Mouse (Mus musculus) layer of hippocampus, postnatal 10 days (tissue): ENCODE measurements around the gene Adat3. TPM values are rescaled to one million over a fixed set of nuclear protein-coding genes. Genes with fewer than 3 reads are reported as not detected.
"Not testable (repeated sequence)": the region's sequence is repeated elsewhere in the genome, so short reads cannot be mapped to it uniquely, and the experiment has no call there.

Source experiments
- DNase-seq, 2 experiments: peaks; one replicate each; pipeline ENCODE4 v3.0.0; 2021; ENCODE audit warnings: low spot score in 2 of 2
- microRNA-seq, 2 experiments: library from miRNA; unstranded; fragments of <30 nt; microRNA quantifications; one replicate each; pipeline ENCODE4 v1.2.0; 2021
- total RNA-seq, 2 experiments: library from RNA; stranded (reverse); gene quantifications; 2 replicates each; pipeline ENCODE4 v1.2.3; 2021

Gene Adat3
- total RNA-seq, 2 experiments from 2014 or later: 2.1 to 4.5 TPM

DNA sequence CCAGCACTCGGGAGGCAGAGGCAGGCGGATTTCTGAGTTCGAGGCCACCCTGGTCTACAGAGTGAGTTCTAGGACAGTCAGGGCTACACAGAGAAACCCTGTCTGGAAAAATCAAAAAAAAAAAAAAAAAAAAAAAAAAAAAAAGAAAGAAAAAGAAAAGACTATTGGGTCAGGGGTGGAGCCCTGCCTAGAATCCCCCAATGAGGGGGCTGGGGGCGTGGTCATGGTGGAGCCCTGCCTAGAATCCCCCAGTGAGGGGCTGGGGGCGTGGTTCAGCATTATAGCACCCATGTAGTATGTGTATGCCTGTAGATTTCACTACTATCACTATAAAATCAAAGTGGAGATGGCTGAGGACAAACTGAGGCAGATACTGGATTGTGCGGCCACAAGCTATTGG is 47.2 kb downstream of the Adat3 start:
- DNase-seq: not testable (repeated sequence)

DNA sequence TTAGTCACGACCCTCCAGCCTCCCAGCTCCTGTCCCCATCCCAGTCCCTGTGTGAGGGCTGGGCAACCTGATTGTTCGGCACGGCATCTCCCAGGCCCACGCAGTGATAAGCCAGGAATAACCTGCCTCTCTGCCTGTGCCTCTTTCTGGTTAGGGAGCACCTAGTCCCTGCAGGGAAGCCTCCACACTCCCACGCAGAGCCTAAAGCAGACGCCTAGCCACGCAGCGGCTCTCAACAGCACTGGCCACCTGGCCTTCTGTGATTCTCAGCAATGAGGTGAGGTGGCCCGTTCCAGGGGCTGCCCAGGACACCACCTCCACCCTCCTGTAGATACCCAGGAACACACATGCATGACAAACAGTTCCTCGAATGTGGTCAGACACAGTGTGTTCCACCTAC is 47.7 kb downstream of the Adat3 start:
- no peak for DNase-seq

DNA sequence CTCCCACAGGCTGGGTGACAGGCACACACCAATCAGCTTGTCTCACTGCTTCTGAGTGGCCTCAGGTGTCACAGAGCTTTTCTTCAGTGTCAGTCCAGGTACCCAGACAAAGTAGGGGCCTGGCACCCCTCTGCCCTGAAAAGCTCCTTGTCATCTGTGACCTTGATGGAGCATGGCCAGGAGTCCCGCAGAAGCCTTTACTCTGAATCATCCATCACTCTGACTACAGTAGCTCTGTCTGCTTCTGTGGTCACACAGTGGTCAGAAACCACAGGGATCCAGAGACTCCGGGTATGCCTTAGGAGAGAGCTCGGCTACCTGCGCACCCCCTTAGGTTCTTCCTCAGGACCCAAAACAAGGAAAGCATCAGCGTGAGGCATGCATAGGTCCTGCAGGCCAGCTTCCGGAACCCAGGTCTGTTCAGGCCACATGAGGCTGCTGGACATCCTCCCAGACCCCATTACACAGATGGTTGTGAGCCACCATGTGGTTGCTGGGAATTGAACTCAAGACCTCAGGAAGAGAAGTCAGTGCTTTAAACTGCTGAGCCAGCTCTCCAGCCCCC is 50.6 kb downstream of the Adat3 start:
- no peak for DNase-seq

- DNase-seq: no peak
Measured at GRCm38 (mm10) chr10:80654866-80655265, 52.2 kb downstream of the Adat3 start.

GRCm38 (mm10) chr10:80655406-80656129 is 52.9 kb downstream of the Adat3 start:
- DNase-seq: no peak

- DNase-seq: peak; percentile 95 to 97
Measured at GRCm38 (mm10) chr10:80656130-80656862, 53.6 kb downstream of the Adat3 start.

- no peak for DNase-seq
Measured at GRCm38 (mm10) chr10:80656863-80657623, 54.4 kb downstream of the Adat3 start, which contains the start of gene Btbd2. Gene Btbd2 (minus strand): TSS chr10:80657071.

Small RNAs within 50 kb of the gene (microRNA-seq; reads per million reads assigned to microRNA genes)
- 2.0 to 2.2 reads per million in 2 experiments for gene Mir6912

Other genes with a start within 250 kb of the Adat3 start
- 1 to 10 TPM; 1.7 to 3.8 TPM for gene Plk5, start 246.4 kb upstream of the Adat3 start, total RNA-seq
- gene Mex3d, start 215.2 kb upstream of the Adat3 start, total RNA-seq: 10 to 100 TPM; 33.6 to 36.6 TPM
- 100 to 1,000 TPM; 119 to 129 TPM for gene Mbd3, start 203.3 kb upstream of the Adat3 start, total RNA-seq
- gene Uqcr11, start 196.1 kb upstream of the Adat3 start, total RNA-seq: 100 to 1,000 TPM; 503 to 527 TPM
- gene Tcf3, start 169.2 kb upstream of the Adat3 start, total RNA-seq: 10 to 100 TPM; 36.1 to 42.9 TPM
- gene Onecut3, start 108.0 kb upstream of the Adat3 start, total RNA-seq: under 1 TPM; 0.07 TPM
- under 1 TPM; 0.21 to 0.38 TPM for gene Atp8b3, start 63.8 kb upstream of the Adat3 start, total RNA-seq
- 10 to 100 TPM; 49.5 to 53.9 TPM for gene Rexo1, start 41.3 kb upstream of the Adat3 start, total RNA-seq
- gene Klf16, start 25.6 kb upstream of the Adat3 start, total RNA-seq: 10 to 100 TPM; 41.8 to 43.6 TPM
- gene Abhd17a, start 12.5 kb upstream of the Adat3 start, total RNA-seq: 100 to 1,000 TPM; 179 to 191 TPM
- 10 to 100 TPM; 34.9 to 42.9 TPM for gene Scamp4, start within 50 bp of the Adat3 start, total RNA-seq
- gene Gm49322, start 3.1 kb downstream of the Adat3 start, total RNA-seq: 1 to 10 TPM; 2.6 to 3.0 TPM
- gene Csnk1g2, start 20.0 kb downstream of the Adat3 start, total RNA-seq: 100 to 1,000 TPM; 146 to 157 TPM
- 10 to 100 TPM; 84.4 to 90.6 TPM for gene Btbd2, start 54.2 kb downstream of the Adat3 start, total RNA-seq
- gene Mknk2, start 75.2 kb downstream of the Adat3 start, total RNA-seq: 10 to 100 TPM; 48.5 to 53.2 TPM
- 10 to 100 TPM; 21.2 to 22.5 TPM for gene Mob3a, start 99.1 kb downstream of the Adat3 start, total RNA-seq
- gene Izumo4, start 99.3 kb downstream of the Adat3 start, total RNA-seq: 10 to 100 TPM; 51.0 to 69.9 TPM
- 100 to 1,000 TPM; 135 to 139 TPM for gene Ap3d1, start 139.4 kb downstream of the Adat3 start, total RNA-seq
- gene Dot1l, start 152.3 kb downstream of the Adat3 start, total RNA-seq: 10 to 100 TPM; 61.0 to 67.4 TPM
- gene Sf3a2, start 195.3 kb downstream of the Adat3 start, total RNA-seq: 10 to 100 TPM; 42.9 to 45.3 TPM
- 10 to 100 TPM; 61.9 to 72.8 TPM for gene Plekhj1, start 195.7 kb downstream of the Adat3 start, total RNA-seq
- 1 to 10 TPM; 2.1 to 2.5 TPM for gene Amh, start 202.4 kb downstream of the Adat3 start, total RNA-seq
- 1 to 10 TPM; 1.4 TPM for gene Jsrp1, start 210.6 kb downstream of the Adat3 start, total RNA-seq
- gene Oaz1, start 223.8 kb downstream of the Adat3 start, total RNA-seq: 100 to 1,000 TPM; 399 to 419 TPM
- gene Lingo3, start 241.2 kb downstream of the Adat3 start, total RNA-seq: 10 to 100 TPM; 20.4 to 25.9 TPM